Mouse (Mus musculus): Measurements from ENCODE around the gene Tbc1d1. TPM values are rescaled to one million over a fixed set of nuclear protein-coding genes. Genes with fewer than 3 reads are reported as not detected.

Gene Tbc1d1
- polyA plus RNA-seq, 1 experiment from 2014 or later: 31.7 TPM

DNA sequence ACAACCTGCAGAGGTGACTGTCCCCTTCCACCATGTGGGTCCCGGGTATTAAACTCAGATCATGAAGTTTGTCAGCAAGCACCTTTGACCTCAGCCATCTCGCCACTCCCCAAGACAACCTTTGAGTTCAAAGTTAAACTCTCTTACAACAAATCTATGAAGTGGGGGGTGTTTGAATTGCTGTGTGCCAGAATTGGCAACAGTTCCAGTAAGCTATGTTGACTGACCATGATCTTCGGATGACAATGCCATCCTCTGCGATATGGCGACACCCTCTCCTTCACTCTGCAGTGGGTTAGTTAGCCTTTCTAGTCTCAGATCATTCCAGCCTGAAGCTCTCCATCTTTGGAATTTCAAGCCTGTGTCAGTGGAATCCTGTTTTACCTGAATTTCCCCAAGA lies 217.6 kb downstream of the Tbc1d1 start:
- H3K27ac ChIP-seq (ENCODE audit: low read length): no peak overlapping the region
- no peaks in the 10 kb centered on the region for H3K9me3 ChIP-seq (replicated peaks; ENCODE audit: control insufficient read depth, low read length)
- no peak for ATAC-seq (ENCODE audit: insufficient read depth, low FRiP score)
- H3K27me3 ChIP-seq (ENCODE audit: control insufficient read depth, insufficient read depth, low read length): no peaks in the 10 kb centered on the region
- H3K36me3 ChIP-seq (ENCODE audit: control insufficient read depth, insufficient read depth, low read length): no peaks in the 10 kb centered on the region
- H3K4me2 ChIP-seq (ENCODE audit: low read depth, low read length): no peak overlapping the region
- no peak overlapping the region for H3K4me3 ChIP-seq (replicated peaks; ENCODE audit: low read length)
- WGBS: 85% methylated on average over 5 of the region's 5 CpGs
- H3K9ac ChIP-seq (ENCODE audit: low read length): no peak overlapping the region
- peaks cover 3% of the 10 kb centered on the region for H3K4me1 ChIP-seq (ENCODE audit: control insufficient read depth, insufficient read depth, low read length)

DNA sequence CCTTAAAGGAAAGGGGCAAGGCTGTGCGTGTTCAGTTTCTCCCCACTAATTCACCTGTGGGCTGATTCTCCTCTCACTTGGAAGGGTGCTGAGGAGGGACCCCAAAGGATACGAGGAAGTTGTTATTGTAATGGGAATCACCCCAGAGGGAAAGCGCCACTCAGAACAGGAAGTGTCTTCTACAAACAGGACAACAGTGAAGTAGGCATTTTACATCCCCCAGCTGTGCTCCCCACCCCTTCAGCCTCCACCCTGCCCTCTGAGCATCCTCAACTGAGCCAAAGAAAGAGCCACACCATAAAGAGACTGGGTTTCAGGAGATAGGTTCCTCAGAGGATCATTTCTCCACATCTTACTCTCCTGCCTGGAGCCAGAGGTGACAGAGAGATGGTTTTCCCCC lies 219.7 kb downstream of the Tbc1d1 start:
- 65% methylated on average over 3 of the region's 3 CpGs for WGBS
- Histone ChIP-seq H3K27ac (ENCODE audit: low read length) (no peak overlapping the region), H3K4me3 (replicated peaks; ENCODE audit: low read length) (no peak overlapping the region), H3K27me3 (ENCODE audit: control insufficient read depth, insufficient read depth, low read length) (no peaks in the 10 kb centered on the region), H3K36me3 (ENCODE audit: control insufficient read depth, insufficient read depth, low read length) (no peaks in the 10 kb centered on the region), H3K4me1 (ENCODE audit: control insufficient read depth, insufficient read depth, low read length) (peaks cover 17% of the 10 kb centered on the region), H3K9ac (ENCODE audit: low read length) (no peak overlapping the region), H3K4me2 (ENCODE audit: low read depth, low read length) (no peak overlapping the region), H3K9me3 (replicated peaks; ENCODE audit: control insufficient read depth, low read length) (no peaks in the 10 kb centered on the region)
- ATAC-seq (ENCODE audit: insufficient read depth, low FRiP score): no peak

- no peak overlapping the region for H3K4me3 ChIP-seq (replicated peaks; ENCODE audit: low read length)
- H3K27me3 ChIP-seq (ENCODE audit: control insufficient read depth, insufficient read depth, low read length): no peaks in the 10 kb centered on the region
- no peaks in the 10 kb centered on the region for H3K9me3 ChIP-seq (replicated peaks; ENCODE audit: control insufficient read depth, low read length)
- ATAC-seq (ENCODE audit: insufficient read depth, low FRiP score): no peak
- peaks cover 24% of the 10 kb centered on the region for H3K4me1 ChIP-seq (ENCODE audit: control insufficient read depth, insufficient read depth, low read length)
- no peak overlapping the region for H3K9ac ChIP-seq (ENCODE audit: low read length)
- H3K4me2 ChIP-seq (ENCODE audit: low read depth, low read length): no peak overlapping the region
- H3K36me3 ChIP-seq (ENCODE audit: control insufficient read depth, insufficient read depth, low read length): no peaks in the 10 kb centered on the region
- WGBS: 64% methylated on average over 7 of the region's 7 CpGs
- no peak overlapping the region for H3K27ac ChIP-seq (ENCODE audit: low read length)
Observed at GRCm38 (mm10) chr5:64376466-64376865, 220.4 kb downstream of the Tbc1d1 start.

DNA sequence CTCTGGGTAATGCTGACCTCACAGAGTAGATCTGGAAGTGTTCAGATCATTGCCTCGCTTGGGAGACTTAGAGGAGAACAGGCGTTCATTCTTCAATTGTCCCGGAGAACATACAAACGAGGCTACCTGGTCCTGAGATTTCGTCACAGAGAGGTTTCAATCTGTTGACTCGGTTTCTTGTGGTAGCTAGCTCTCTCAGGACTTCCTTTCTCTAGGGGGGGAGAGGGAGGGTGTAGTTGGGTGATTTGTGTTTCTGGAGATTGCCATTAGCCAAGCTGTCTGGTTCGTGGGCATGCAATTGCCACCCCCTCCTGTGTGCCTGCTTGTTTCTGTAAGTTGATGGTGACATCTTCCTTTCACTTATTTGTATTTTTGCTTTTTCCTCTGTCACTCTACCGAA lies 221.6 kb downstream of the Tbc1d1 start:
- H3K27ac ChIP-seq (ENCODE audit: low read length): peak overlapping the region; percentile 84; the same call in 1 of the 2 replicates
- H3K36me3 ChIP-seq (ENCODE audit: control insufficient read depth, insufficient read depth, low read length): no peaks in the 10 kb centered on the region
- no peak overlapping the region for H3K4me3 ChIP-seq (replicated peaks; ENCODE audit: low read length)
- H3K4me2 ChIP-seq (ENCODE audit: low read depth, low read length): no peak overlapping the region
- no peaks in the 10 kb centered on the region for H3K9me3 ChIP-seq (replicated peaks; ENCODE audit: control insufficient read depth, low read length)
- no peaks in the 10 kb centered on the region for H3K27me3 ChIP-seq (ENCODE audit: control insufficient read depth, insufficient read depth, low read length)
- no peak for ATAC-seq (ENCODE audit: insufficient read depth, low FRiP score)
- peaks cover 32% of the 10 kb centered on the region for H3K4me1 ChIP-seq (ENCODE audit: control insufficient read depth, insufficient read depth, low read length)
- WGBS: 79% methylated on average over 8 of the region's 8 CpGs
- no peak overlapping the region for H3K9ac ChIP-seq (ENCODE audit: low read length)

- H3K36me3 ChIP-seq (ENCODE audit: control insufficient read depth, insufficient read depth, low read length): no peaks in the 10 kb centered on the region
- no peaks in the 10 kb centered on the region for H3K27me3 ChIP-seq (ENCODE audit: control insufficient read depth, insufficient read depth, low read length)
- peak overlapping the region; percentile 8; the same call in 1 of the 2 replicates for H3K4me2 ChIP-seq (ENCODE audit: low read depth, low read length)
- H3K9ac ChIP-seq (ENCODE audit: low read length): peak overlapping the region; percentile 36; the same call in 1 of the 2 replicates
- WGBS: 24% methylated on average over 13 of the region's 13 CpGs
- H3K27ac ChIP-seq (ENCODE audit: low read length): peak overlapping the region; percentile 84
- peak; percentile 45; the same call in 1 of the 2 replicates for ATAC-seq (ENCODE audit: insufficient read depth, low FRiP score)
- H3K9me3 ChIP-seq (replicated peaks; ENCODE audit: control insufficient read depth, low read length): no peaks in the 10 kb centered on the region
- H3K4me1 ChIP-seq (ENCODE audit: control insufficient read depth, insufficient read depth, low read length): peaks cover 32% of the 10 kb centered on the region
- H3K4me3 ChIP-seq (replicated peaks; ENCODE audit: low read length): no peak overlapping the region
Observed at GRCm38 (mm10) chr5:64378591-64379275, 222.6 kb downstream of the Tbc1d1 start.

- peaks cover 32% of the 10 kb centered on the region for H3K4me1 ChIP-seq (ENCODE audit: control insufficient read depth, insufficient read depth, low read length)
- H3K4me2 ChIP-seq (ENCODE audit: low read depth, low read length): no peak overlapping the region
- no peaks in the 10 kb centered on the region for H3K9me3 ChIP-seq (replicated peaks; ENCODE audit: control insufficient read depth, low read length)
- H3K36me3 ChIP-seq (ENCODE audit: control insufficient read depth, insufficient read depth, low read length): no peaks in the 10 kb centered on the region
- no peak overlapping the region for H3K9ac ChIP-seq (ENCODE audit: low read length)
- H3K4me3 ChIP-seq (replicated peaks; ENCODE audit: low read length): no peak overlapping the region
- 82% methylated on average over 5 of the region's 5 CpGs for WGBS
- H3K27me3 ChIP-seq (ENCODE audit: control insufficient read depth, insufficient read depth, low read length): no peaks in the 10 kb centered on the region
- peak overlapping the region; percentile 84; the same call in 1 of the 2 replicates for H3K27ac ChIP-seq (ENCODE audit: low read length)
- no peak for ATAC-seq (ENCODE audit: insufficient read depth, low FRiP score)
Observed at GRCm38 (mm10) chr5:64379829-64380228, 223.7 kb downstream of the Tbc1d1 start.

DNA sequence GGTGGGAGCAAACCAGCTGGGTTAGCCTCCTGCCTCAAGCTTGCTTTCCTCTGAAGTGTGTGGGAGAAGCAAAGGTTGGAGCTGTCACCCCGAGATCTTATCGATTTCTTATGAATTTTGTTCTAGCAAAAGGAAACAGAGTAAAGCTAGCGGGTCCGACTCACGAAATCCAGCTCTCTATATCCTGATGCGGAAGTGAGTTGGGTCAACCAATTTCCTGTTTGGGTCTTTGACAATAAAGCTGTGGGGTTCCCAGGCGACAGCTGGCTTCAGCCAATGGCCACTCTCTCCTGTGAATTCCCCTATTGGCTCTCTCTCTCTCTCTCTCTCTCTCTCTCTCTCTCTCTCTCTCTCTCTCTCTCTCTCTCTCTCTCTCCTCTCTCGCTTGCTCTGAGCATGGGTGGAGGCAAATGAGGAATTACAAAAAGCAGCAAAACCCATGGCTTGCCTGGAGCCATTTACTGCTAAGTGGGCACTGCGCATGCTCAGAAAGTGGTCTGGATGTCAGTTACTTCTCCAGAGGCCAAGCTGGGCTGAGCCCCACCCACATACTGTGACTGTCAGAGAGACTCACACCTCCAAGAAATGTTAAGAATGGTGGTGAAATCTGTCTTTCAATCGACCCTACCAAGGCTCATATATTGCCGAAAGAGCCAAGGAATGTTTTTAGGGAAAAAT lies 224.7 kb downstream of the Tbc1d1 start:
- Histone ChIP-seq H3K27me3 (ENCODE audit: control insufficient read depth, insufficient read depth, low read length) (no peaks in the 10 kb centered on the region), H3K9me3 (replicated peaks; ENCODE audit: control insufficient read depth, low read length) (no peaks in the 10 kb centered on the region), H3K36me3 (ENCODE audit: control insufficient read depth, insufficient read depth, low read length) (no peaks in the 10 kb centered on the region), H3K4me3 (replicated peaks; ENCODE audit: low read length) (no peak overlapping the region), H3K4me2 (ENCODE audit: low read depth, low read length) (peak overlapping the region; percentile 6), H3K27ac (ENCODE audit: low read length) (peak overlapping the region; percentile 40; the same call in 1 of the 2 replicates), H3K9ac (ENCODE audit: low read length) (no peak overlapping the region), H3K4me1 (ENCODE audit: control insufficient read depth, insufficient read depth, low read length) (peaks cover 32% of the 10 kb centered on the region)
- ATAC-seq (ENCODE audit: insufficient read depth, low FRiP score): no peak
- 56% methylated on average over 11 of the region's 11 CpGs for WGBS

DNA sequence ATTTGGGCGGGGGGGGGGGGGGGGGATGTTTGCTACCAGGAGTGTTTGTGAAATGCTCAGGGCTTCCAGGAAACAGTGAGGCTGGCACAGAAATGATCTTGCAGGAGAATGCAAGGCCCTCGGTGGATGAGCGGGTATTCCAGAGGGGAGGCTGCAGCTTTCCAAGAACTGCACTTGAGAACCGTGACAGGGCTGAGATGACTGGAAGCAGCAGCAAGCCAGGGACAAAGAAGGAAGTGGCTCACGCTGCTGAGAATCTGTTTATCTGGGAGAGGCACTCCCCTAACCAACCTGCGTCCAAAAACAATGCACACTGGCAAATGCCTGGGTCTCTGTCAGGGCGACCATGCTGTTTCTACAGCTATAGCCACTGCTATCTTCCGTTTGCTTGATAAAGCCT lies 225.4 kb downstream of the Tbc1d1 start:
- H3K27me3 ChIP-seq (ENCODE audit: control insufficient read depth, insufficient read depth, low read length): no peaks in the 10 kb centered on the region
- peak overlapping the region; percentile 36; the same call in 1 of the 2 replicates for H3K9ac ChIP-seq (ENCODE audit: low read length)
- peak overlapping the region; percentile 84 for H3K27ac ChIP-seq (ENCODE audit: low read length)
- H3K4me3 ChIP-seq (replicated peaks; ENCODE audit: low read length): no peak overlapping the region
- H3K9me3 ChIP-seq (replicated peaks; ENCODE audit: control insufficient read depth, low read length): no peaks in the 10 kb centered on the region
- ATAC-seq (ENCODE audit: insufficient read depth, low FRiP score): no peak
- peaks cover 32% of the 10 kb centered on the region for H3K4me1 ChIP-seq (ENCODE audit: control insufficient read depth, insufficient read depth, low read length)
- WGBS: 28% methylated on average over 8 of the region's 8 CpGs
- H3K4me2 ChIP-seq (ENCODE audit: low read depth, low read length): no peak overlapping the region
- H3K36me3 ChIP-seq (ENCODE audit: control insufficient read depth, insufficient read depth, low read length): no peaks in the 10 kb centered on the region

- Histone ChIP-seq H3K4me3 (replicated peaks; ENCODE audit: low read length) (no peak overlapping the region), H3K9me3 (replicated peaks; ENCODE audit: control insufficient read depth, low read length) (no peaks in the 10 kb centered on the region), H3K27ac (ENCODE audit: low read length) (0 out of 2 replicates have a peak overlapping the region, but pooled peaks have one; percentile 1), H3K27me3 (ENCODE audit: control insufficient read depth, insufficient read depth, low read length) (no peaks in the 10 kb centered on the region), H3K36me3 (ENCODE audit: control insufficient read depth, insufficient read depth, low read length) (no peaks in the 10 kb centered on the region), H3K9ac (ENCODE audit: low read length) (no peak overlapping the region), H3K4me1 (ENCODE audit: control insufficient read depth, insufficient read depth, low read length) (peaks cover 32% of the 10 kb centered on the region), H3K4me2 (ENCODE audit: low read depth, low read length) (no peak overlapping the region)
- 14% methylated on average over 8 of the region's 8 CpGs for WGBS
- ATAC-seq (ENCODE audit: insufficient read depth, low FRiP score): peak; percentile 76
Observed at GRCm38 (mm10) chr5:64382451-64383057, 226.4 kb downstream of the Tbc1d1 start.

Measured in stomach, embryonic 16.5 days (tissue).